Mouse (Mus musculus) heart, embryonic 14.5 days (tissue): ENCODE data around the gene Kcng1. TPM values are rescaled to one million over a fixed set of nuclear protein-coding genes. Genes with fewer than 3 reads are reported as not detected.

Source experiments
- ATAC-seq: fragments of 200-750 bp; cut with Nextera tagmentation; 2 replicates; pipeline ENCODE4 v1.8.0; 2017; ENCODE audit warnings: low read depth, moderate TSS enrichment; ENCODE audit not compliant: insufficient number of reproducible peaks, insufficient read depth, low FRiP score
- H3K27ac ChIP-seq, 2 experiments: fragments of 200-500 bp in 1 of 2; fragments of 300-500 bp in 1 of 2; sonication (generic) in 1 of 2; replicated peaks in 1 of 2; 2 replicates each; pipeline ENCODE4 v1.5.1; 2012 to 2014; ENCODE audit warnings: low read depth in 2 of 2, low read length in 2 of 2, control low read depth in 1 of 2, mild to moderate bottlenecking in 1 of 2, mixed read lengths in 1 of 2; ENCODE audit not compliant: control insufficient read depth in 1 of 2, insufficient read depth in 1 of 2
- H3K27me3 ChIP-seq: fragments of 300-500 bp; sonication (generic); 2 replicates; pipeline ENCODE4 v1.6.1; 2014; ENCODE audit warnings: mild to moderate bottlenecking, low read length, control low read depth; ENCODE audit not compliant: control insufficient read depth, insufficient read depth
- H3K36me3 ChIP-seq: fragments of 300-500 bp; sonication (generic); 2 replicates; pipeline ENCODE4 v1.6.1; 2014; ENCODE audit warnings: mild to moderate bottlenecking, control low read depth, low read length, mixed read lengths; ENCODE audit not compliant: control insufficient read depth, insufficient read depth
- H3K4me1 ChIP-seq, 2 experiments: fragments of 200-500 bp in 1 of 2; fragments of 300-500 bp in 1 of 2; sonication (generic) in 1 of 2; 2 replicates each; pipeline ENCODE4 v1.6.1; 2012 to 2014; ENCODE audit warnings: low read length in 2 of 2, control low read depth in 1 of 2, mixed read lengths in 1 of 2; ENCODE audit not compliant: control insufficient read depth in 2 of 2, insufficient read depth in 2 of 2
- H3K4me2 ChIP-seq: fragments of 300-500 bp; sonication (generic); 2 replicates; pipeline ENCODE4 v1.6.1; 2014; ENCODE audit warnings: mild to moderate bottlenecking, low read length
- H3K4me3 ChIP-seq, 2 experiments: fragments of 200-500 bp in 1 of 2; fragments of 300-500 bp in 1 of 2; sonication (generic) in 1 of 2; 2 replicates each; pipeline ENCODE4 v1.5.1; 2012 to 2014; ENCODE audit warnings: low read length in 2 of 2, mild to moderate bottlenecking in 2 of 2, control low read depth in 1 of 2, low read depth in 1 of 2, moderate library complexity in 1 of 2; ENCODE audit not compliant: control insufficient read depth in 1 of 2, insufficient read depth in 1 of 2
- H3K9ac ChIP-seq: fragments of 300-500 bp; sonication (generic); 2 replicates; pipeline ENCODE4 v1.6.1; 2014; ENCODE audit warnings: mild to moderate bottlenecking, low read length
- H3K9me3 ChIP-seq: fragments of 300-500 bp; sonication (generic); 2 replicates; pipeline ENCODE4 v1.6.1; 2016; ENCODE audit warnings: low read length, control low read depth; ENCODE audit not compliant: control insufficient read depth
- WGBS: fragments of 180-500 bp; shearing (Covaris S2); extraction: QIAGEN DNeasy Blood & Tissue Kit; methylation state at CpG from one replicate; pipeline ENCODE4 v1.1.7; 2014; 5-methylcytosine and 5-hydroxymethylcytosine counted together
- polyA plus RNA-seq: library from polyadenylated mRNA; unstranded; fragments of >200 nt; fragmentation: Nextera tagmentation; extraction: Ambion mirVana; gene quantifications from 2 replicates; pipeline ENCODE4 v1.2.1, GENCODE M21; 2014

Kcng1 gene
- polyA plus RNA-seq, 1 experiment from 2014 or later: 0.36 TPM

- Histone ChIP-seq H3K4me1 (no peaks in the 10 kb centered on the region; a peak in 1 of 4 replicates), H3K9me3 (no peaks in the 10 kb centered on the region), H3K4me3 (no peak overlapping the region), H3K9ac (no peak overlapping the region), H3K4me2 (no peak overlapping the region), H3K27ac (no peak overlapping the region), H3K36me3 (no peaks in the 10 kb centered on the region), H3K27me3 (peaks cover 68% of the 10 kb centered on the region)
- ATAC-seq: no peak
- WGBS: 64% methylated on average over 8 of the region's 8 CpGs
These were observed 22.5 kb downstream of the Kcng1 start for GRCm38 (mm10) chr2:168259046-168259445.

- Histone ChIP-seq H3K4me3 (no peak overlapping the region), H3K4me1 (no peaks in the 10 kb centered on the region; a peak in 1 of 4 replicates), H3K4me2 (no peak overlapping the region), H3K36me3 (no peaks in the 10 kb centered on the region), H3K27ac (no peak overlapping the region), H3K9ac (no peak overlapping the region), H3K27me3 (peaks cover 64% of the 10 kb centered on the region), H3K9me3 (no peaks in the 10 kb centered on the region)
- no peak for ATAC-seq
- WGBS: 91% methylated on average over 4 of the region's 4 CpGs
These were observed 24.3 kb downstream of the Kcng1 start for GRCm38 (mm10) chr2:168257188-168257587.

- no peak overlapping the region for H3K4me2 ChIP-seq
- H3K36me3 ChIP-seq: no peaks in the 10 kb centered on the region
- H3K9me3 ChIP-seq: no peaks in the 10 kb centered on the region
- no peak for ATAC-seq
- H3K27ac ChIP-seq: no peak overlapping the region
- H3K9ac ChIP-seq: no peak overlapping the region
- no peaks in the 10 kb centered on the region; a peak in 1 of 4 replicates for H3K4me1 ChIP-seq
- peaks cover 63% of the 10 kb centered on the region for H3K27me3 ChIP-seq
- 69% methylated on average over 3 of the region's 3 CpGs for WGBS
- H3K4me3 ChIP-seq: no peak overlapping the region
These were observed 25.0 kb downstream of the Kcng1 start for GRCm38 (mm10) chr2:168256506-168256905.

- no peak for ATAC-seq
- H3K27me3 ChIP-seq: peaks cover 55% of the 10 kb centered on the region
These were observed 27.7 kb downstream of the Kcng1 start for GRCm38 (mm10) chr2:168253822-168254221.

GRCm38 (mm10) chr2:168252639-168253292 lies 28.8 kb downstream of the Kcng1 start:
- Histone ChIP-seq H3K4me2 (no peak overlapping the region), H3K27me3 (peaks cover 55% of the 10 kb centered on the region)
- ATAC-seq: no peak; the same call in 1 of the 2 replicates

More at GRCm38 (mm10) chr2:168253822-168254221, 27.7 kb downstream of the Kcng1 start:
- no peaks in the 10 kb centered on the region for H3K9me3 ChIP-seq
- H3K4me2 ChIP-seq: no peak overlapping the region
- H3K36me3 ChIP-seq: no peaks in the 10 kb centered on the region
- no peak overlapping the region for H3K27ac ChIP-seq
- 19% methylated on average over 7 of the region's 7 CpGs for WGBS
- no peak overlapping the region for H3K4me3 ChIP-seq
- H3K9ac ChIP-seq: no peak overlapping the region
- H3K4me1 ChIP-seq: no peaks in the 10 kb centered on the region; a peak in 1 of 4 replicates

GRCm38 (mm10) chr2:168250270-168250669 lies 31.3 kb downstream of the Kcng1 start:
- Histone ChIP-seq H3K27ac (no peak overlapping the region), H3K4me1 (no peaks in the 10 kb centered on the region; a peak in 1 of 4 replicates), H3K4me3 (no peak overlapping the region), H3K9ac (no peak overlapping the region), H3K36me3 (no peaks in the 10 kb centered on the region), H3K4me2 (no peak overlapping the region), H3K27me3 (peaks cover 54% of the 10 kb centered on the region), H3K9me3 (no peaks in the 10 kb centered on the region)
- WGBS: 22% methylated on average over 8 of the region's 8 CpGs
- ATAC-seq: no peak

More at GRCm38 (mm10) chr2:168252639-168253292, 28.8 kb downstream of the Kcng1 start:
- H3K36me3 ChIP-seq: no peaks in the 10 kb centered on the region
- H3K4me3 ChIP-seq: no peak overlapping the region
- WGBS: 10% methylated on average over 16 of the region's 16 CpGs
- H3K27ac ChIP-seq: no peak overlapping the region
- H3K4me1 ChIP-seq: no peaks in the 10 kb centered on the region; a peak in 1 of 4 replicates
- no peak overlapping the region for H3K9ac ChIP-seq
- H3K9me3 ChIP-seq: no peaks in the 10 kb centered on the region

- no peaks in the 10 kb centered on the region for H3K36me3 ChIP-seq
- peaks cover 44% of the 10 kb centered on the region for H3K27me3 ChIP-seq
- H3K4me1 ChIP-seq: no peaks in the 10 kb centered on the region
- no peak overlapping the region for H3K4me3 ChIP-seq
- no peak for ATAC-seq
- WGBS: 23% methylated on average over 2 of the region's 2 CpGs
- no peaks in the 10 kb centered on the region for H3K9me3 ChIP-seq
- H3K4me2 ChIP-seq: no peak overlapping the region
- H3K9ac ChIP-seq: no peak overlapping the region
- H3K27ac ChIP-seq: no peak overlapping the region
These were observed 32.7 kb downstream of the Kcng1 start for GRCm38 (mm10) chr2:168248856-168249245.
